Mouse (Mus musculus) lung, embryonic 16.5 days (tissue): ENCODE measurements around the gene Exoc3l2. TPM values are rescaled to one million over a fixed set of nuclear protein-coding genes. Genes with fewer than 3 reads are reported as not detected.

ENCODE experiments used
- ATAC-seq: fragments of 200-750 bp; cut with Nextera tagmentation; 2 replicates; pipeline ENCODE4 v1.8.0; 2017; ENCODE audit warnings: low read depth, mild to moderate bottlenecking, moderate library complexity
- H3K27ac ChIP-seq: fragments of 300-500 bp; sonication (generic); 2 replicates; pipeline ENCODE4 v1.5.1; 2014; ENCODE audit warnings: mild to moderate bottlenecking, control low read depth, low read length
- H3K27me3 ChIP-seq: fragments of 300-500 bp; sonication (generic); 2 replicates; pipeline ENCODE4 v1.6.1; 2014; ENCODE audit warnings: low read depth, low read length, mixed read lengths; ENCODE audit not compliant: control insufficient read depth, insufficient read depth
- H3K36me3 ChIP-seq: fragments of 300-500 bp; sonication (generic); 2 replicates; pipeline ENCODE4 v1.6.1; 2014; ENCODE audit warnings: low read length; ENCODE audit not compliant: control insufficient read depth, insufficient read depth
- H3K4me1 ChIP-seq: fragments of 300-500 bp; sonication (generic); replicated peaks from 2 replicates; pipeline ENCODE4 v1.6.1; 2014; ENCODE audit warnings: low read length, mixed read lengths; ENCODE audit not compliant: control insufficient read depth, insufficient read depth
- H3K4me2 ChIP-seq: fragments of 300-500 bp; sonication (generic); 2 replicates; pipeline ENCODE4 v1.6.1; 2014; ENCODE audit warnings: low read depth, low read length, control low read depth
- H3K4me3 ChIP-seq: fragments of 300-500 bp; sonication (generic); 2 replicates; pipeline ENCODE4 v1.5.1; 2014; ENCODE audit warnings: mild to moderate bottlenecking, low read length, control low read depth
- H3K9ac ChIP-seq: fragments of 300-500 bp; sonication (generic); 2 replicates; pipeline ENCODE4 v1.6.1; 2014; ENCODE audit warnings: low read length, control low read depth
- H3K9me3 ChIP-seq: fragments of 300-500 bp; sonication (generic); 2 replicates; pipeline ENCODE4 v1.6.1; 2016; ENCODE audit warnings: low read length; ENCODE audit not compliant: control insufficient read depth
- WGBS: fragments of 180-500 bp; shearing (Covaris S2); extraction: QIAGEN DNeasy Blood & Tissue Kit; methylation state at CpG from one replicate; pipeline ENCODE4 v1.1.7; 2014; 5-methylcytosine and 5-hydroxymethylcytosine counted together
- polyA plus RNA-seq: library from polyadenylated mRNA; unstranded; fragments of >200 nt; fragmentation: Nextera tagmentation; extraction: Ambion mirVana; gene quantifications from 2 replicates; pipeline ENCODE4 v1.2.1, GENCODE M21; 2015

The Exoc3l2 gene
- polyA plus RNA-seq, 1 experiment from 2014 or later, result 0.72 TPM

GRCm38 (mm10) chr7:19472403-19472802 is 9.3 kb downstream of the Exoc3l2 start:
- WGBS, result 27% methylated on average over 4 of the region's 4 CpGs
- H3K27ac ChIP-seq, result peak overlapping the region; percentile 19; the same call in 1 of the 2 replicates

GRCm38 (mm10) chr7:19473875-19474443 is 10.8 kb downstream of the Exoc3l2 start:
- Histone ChIP-seq H3K27ac (peak overlapping the region; percentile 44), H3K4me3 (peak overlapping the region; percentile 61), H3K4me2 (peak overlapping the region; percentile 96), H3K4me1 (peaks cover 20% of the 10 kb centered on the region; the same call in 1 of the 2 replicates), H3K9me3 (no peaks in the 10 kb centered on the region), H3K27me3 (peaks cover 48% of the 10 kb centered on the region), H3K9ac (peak overlapping the region; percentile 79), H3K36me3 (no peaks in the 10 kb centered on the region)
- peak; percentile 89 for ATAC-seq
- WGBS, result 0% methylated on average over 32 of the region's 89 CpGs

More at GRCm38 (mm10) chr7:19472403-19472802, 9.3 kb downstream of the Exoc3l2 start:
- Histone ChIP-seq H3K4me1 (peaks cover 20% of the 10 kb centered on the region; the same call in 1 of the 2 replicates), H3K4me2 (no peak overlapping the region), H3K9me3 (no peaks in the 10 kb centered on the region), H3K36me3 (no peaks in the 10 kb centered on the region), H3K9ac (no peak overlapping the region), H3K4me3 (no peak overlapping the region), H3K27me3 (peaks cover 50% of the 10 kb centered on the region)
- peak; percentile 19; the same call in 1 of the 2 replicates for ATAC-seq

- H3K27ac ChIP-seq, result no peak overlapping the region
- no peak for ATAC-seq
- no peak overlapping the region for H3K4me2 ChIP-seq
- H3K36me3 ChIP-seq, result no peaks in the 10 kb centered on the region
- no peak overlapping the region for H3K4me3 ChIP-seq
- H3K27me3 ChIP-seq, result peaks cover 20% of the 10 kb centered on the region
- 54% methylated on average over 2 of the region's 2 CpGs for WGBS
- no peak overlapping the region for H3K9ac ChIP-seq
- H3K9me3 ChIP-seq, result no peaks in the 10 kb centered on the region
- H3K4me1 ChIP-seq, result peaks cover 12% of the 10 kb centered on the region; the same call in 1 of the 2 replicates
These were observed 14.0 kb downstream of the Exoc3l2 start for GRCm38 (mm10) chr7:19477084-19477483.

- WGBS, result 16% methylated on average over 14 of the region's 14 CpGs
- Histone ChIP-seq H3K27ac (peak overlapping the region; percentile 12; the same call in 1 of the 2 replicates), H3K9me3 (no peaks in the 10 kb centered on the region), H3K27me3 (peaks cover 13% of the 10 kb centered on the region), H3K36me3 (no peaks in the 10 kb centered on the region), H3K4me3 (no peak overlapping the region), H3K4me2 (no peak overlapping the region), H3K9ac (no peak overlapping the region), H3K4me1 (peaks cover 12% of the 10 kb centered on the region; the same call in 1 of the 2 replicates)
- no peak for ATAC-seq
These were observed 14.7 kb downstream of the Exoc3l2 start for GRCm38 (mm10) chr7:19477624-19478384.

- no peak overlapping the region for H3K4me3 ChIP-seq
- WGBS, result 73% methylated on average over 8 of the region's 8 CpGs
- no peak overlapping the region for H3K9ac ChIP-seq
- H3K9me3 ChIP-seq, result no peaks in the 10 kb centered on the region
- H3K27ac ChIP-seq, result no peak overlapping the region
- H3K36me3 ChIP-seq, result no peaks in the 10 kb centered on the region
- peaks cover 4% of the 10 kb centered on the region; the same call in 1 of the 2 replicates for H3K27me3 ChIP-seq
- H3K4me1 ChIP-seq, result no peaks in the 10 kb centered on the region
- ATAC-seq, result no peak
- no peak overlapping the region for H3K4me2 ChIP-seq
These were observed 20.1 kb downstream of the Exoc3l2 start for GRCm38 (mm10) chr7:19483281-19483680.

DNA sequence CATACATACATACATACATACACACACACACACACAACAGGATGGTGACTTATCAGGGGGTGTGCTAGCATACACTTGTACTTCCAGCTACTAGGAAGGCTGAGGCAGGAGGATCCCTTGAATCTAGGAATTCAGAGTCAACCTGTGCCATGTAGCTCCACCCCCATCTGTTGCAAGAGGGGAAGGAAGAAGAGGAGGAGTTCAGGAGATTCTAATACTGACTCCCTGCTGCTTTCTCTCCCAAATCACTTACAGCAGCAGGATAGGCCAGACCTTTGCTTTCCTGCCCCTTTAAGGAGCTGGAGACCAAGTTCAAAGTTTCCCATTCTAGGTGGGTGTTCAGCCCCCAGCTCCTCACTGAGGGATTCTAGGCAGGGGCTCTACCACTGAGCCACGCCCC is 22.4 kb downstream of the Exoc3l2 start:
- no peaks in the 10 kb centered on the region for H3K9me3 ChIP-seq
- no peak overlapping the region for H3K4me3 ChIP-seq
- H3K36me3 ChIP-seq, result no peaks in the 10 kb centered on the region
- H3K4me1 ChIP-seq, result no peaks in the 10 kb centered on the region
- 80% methylated on average over 1 of the region's 1 CpGs for WGBS
- no peak overlapping the region for H3K9ac ChIP-seq
- no peak overlapping the region for H3K27ac ChIP-seq
- H3K27me3 ChIP-seq, result peaks cover 26% of the 10 kb centered on the region
- no peak overlapping the region for H3K4me2 ChIP-seq
- ATAC-seq, result no peak

DNA sequence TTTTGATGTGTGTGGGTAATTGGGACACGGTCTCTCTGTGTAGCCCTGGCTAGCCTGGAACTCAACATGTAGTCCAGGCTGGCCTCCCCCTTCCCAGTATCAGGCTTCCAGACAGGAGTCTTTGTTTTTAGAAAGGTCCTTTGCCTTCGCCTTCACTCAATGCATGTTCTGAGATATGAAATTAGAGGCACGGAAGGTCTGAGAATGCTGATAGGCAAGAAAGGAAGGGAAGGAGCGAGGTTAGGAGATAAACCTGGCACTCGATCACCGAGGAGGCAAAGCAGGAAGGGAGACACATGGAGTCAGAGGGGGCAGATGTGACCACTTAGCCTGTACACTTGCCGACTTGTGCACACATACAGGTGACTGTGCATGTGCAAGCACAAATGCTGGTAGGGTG is 23.4 kb downstream of the Exoc3l2 start:
- H3K4me3 ChIP-seq, result no peak overlapping the region
- no peaks in the 10 kb centered on the region for H3K36me3 ChIP-seq
- no peak overlapping the region for H3K9ac ChIP-seq
- 83% methylated on average over 7 of the region's 7 CpGs for WGBS
- H3K27ac ChIP-seq, result no peak overlapping the region
- peaks cover 35% of the 10 kb centered on the region for H3K27me3 ChIP-seq
- no peaks in the 10 kb centered on the region for H3K9me3 ChIP-seq
- no peak for ATAC-seq
- H3K4me1 ChIP-seq, result peaks cover under 1% of the 10 kb centered on the region
- no peak overlapping the region for H3K4me2 ChIP-seq

- Histone ChIP-seq H3K27ac (no peak overlapping the region), H3K9me3 (no peaks in the 10 kb centered on the region), H3K36me3 (no peaks in the 10 kb centered on the region), H3K9ac (no peak overlapping the region), H3K4me1 (peaks cover 6% of the 10 kb centered on the region), H3K4me2 (peak overlapping the region; percentile 9; the same call in 1 of the 2 replicates), H3K4me3 (peak overlapping the region; percentile 3; the same call in 1 of the 2 replicates), H3K27me3 (peaks cover 35% of the 10 kb centered on the region)
- WGBS, result 14% methylated on average over 31 of the region's 31 CpGs
- ATAC-seq, result no peak
These were observed 26.4 kb downstream of the Exoc3l2 start for GRCm38 (mm10) chr7:19489525-19489924.

DNA sequence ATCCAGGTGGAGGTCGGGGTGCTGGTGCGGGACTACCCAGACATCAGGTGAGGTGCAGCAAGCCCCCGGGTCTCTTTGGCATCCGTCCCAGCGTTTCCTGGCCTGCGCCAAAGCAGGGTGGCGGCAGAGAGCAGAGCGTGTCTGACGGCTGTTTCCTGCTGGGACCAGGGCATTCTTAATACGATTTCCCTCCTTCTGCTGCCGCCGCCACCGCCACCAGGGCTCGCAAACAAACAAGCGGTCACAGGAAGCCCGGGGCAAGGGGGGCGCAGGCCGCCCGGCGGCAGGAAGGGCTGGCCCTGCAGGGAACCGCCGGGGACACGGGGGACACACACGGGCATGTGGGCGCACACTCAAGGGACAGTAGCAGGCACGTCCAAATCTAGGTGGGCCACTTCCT is 28.6 kb downstream of the Exoc3l2 start:
- Histone ChIP-seq H3K27ac (peak overlapping the region; percentile 48), H3K36me3 (no peaks in the 10 kb centered on the region), H3K9ac (peak overlapping the region; percentile 60), H3K4me3 (peak overlapping the region; percentile 33), H3K9me3 (no peaks in the 10 kb centered on the region), H3K4me1 (peaks cover 20% of the 10 kb centered on the region), H3K4me2 (peak overlapping the region; percentile 57), H3K27me3 (peaks cover 35% of the 10 kb centered on the region)
- WGBS, result 2% methylated on average over 26 of the region's 26 CpGs
- ATAC-seq, result peak; percentile 64
